Mouse (Mus musculus) midbrain, embryonic 10.5 days (tissue): Measurements from ENCODE around the gene Olfr1348. TPM values are rescaled to one million over a fixed set of nuclear protein-coding genes. Genes with fewer than 3 reads are reported as not detected.
A peak's percentile ranks its signal among the peaks of the same experiment; 100 is the strongest.
"Not testable (repeated sequence)": the region's sequence is repeated elsewhere in the genome, so short reads cannot be mapped to it uniquely, and the experiment has no call there.

Experiments
- DNase-seq: peaks from one replicate; pipeline ENCODE4 v3.0.0-alpha.2; 2017; ENCODE audit warnings: low spot score
- H3K27ac ChIP-seq: fragments of 300-500 bp; sonication (generic); replicated peaks from 2 replicates; pipeline ENCODE4 v1.5.1; 2016; ENCODE audit warnings: mild to moderate bottlenecking
- H3K27me3 ChIP-seq: fragments of 300-500 bp; sonication (generic); 2 replicates; pipeline ENCODE4 v1.6.1; 2016; ENCODE audit warnings: low read depth, mild to moderate bottlenecking; ENCODE audit not compliant: poor library complexity, severe bottlenecking
- H3K36me3 ChIP-seq: fragments of 300-500 bp; sonication (generic); 2 replicates; pipeline ENCODE4 v1.6.1; 2016; ENCODE audit warnings: mild to moderate bottlenecking, moderate library complexity
- H3K4me1 ChIP-seq: fragments of 300-500 bp; sonication (generic); 2 replicates; pipeline ENCODE4 v1.6.1; 2016
- H3K4me3 ChIP-seq: fragments of 300-500 bp; sonication (generic); 2 replicates; pipeline ENCODE4 v1.5.1; 2016; ENCODE audit warnings: mild to moderate bottlenecking, moderate library complexity
- H3K9me3 ChIP-seq: fragments of 300-500 bp; sonication (generic); replicated peaks from 2 replicates; pipeline ENCODE4 v1.6.1; 2016; ENCODE audit warnings: mild to moderate bottlenecking
- WGBS: fragments of 180-500 bp; shearing (Covaris S2); methylation state at CpG from one replicate; pipeline ENCODE4 v1.1.7; 2016; 5-methylcytosine and 5-hydroxymethylcytosine counted together
- polyA plus RNA-seq: library from polyadenylated mRNA; unstranded; fragments of >200 nt; fragmentation: Nextera tagmentation; extraction: Ambion mirVana; gene quantifications from 2 replicates; pipeline ENCODE4 v1.2.1, GENCODE M21; 2016

Gene Olfr1348
- not detected in 2 replicates for polyA plus RNA-seq

DNA sequence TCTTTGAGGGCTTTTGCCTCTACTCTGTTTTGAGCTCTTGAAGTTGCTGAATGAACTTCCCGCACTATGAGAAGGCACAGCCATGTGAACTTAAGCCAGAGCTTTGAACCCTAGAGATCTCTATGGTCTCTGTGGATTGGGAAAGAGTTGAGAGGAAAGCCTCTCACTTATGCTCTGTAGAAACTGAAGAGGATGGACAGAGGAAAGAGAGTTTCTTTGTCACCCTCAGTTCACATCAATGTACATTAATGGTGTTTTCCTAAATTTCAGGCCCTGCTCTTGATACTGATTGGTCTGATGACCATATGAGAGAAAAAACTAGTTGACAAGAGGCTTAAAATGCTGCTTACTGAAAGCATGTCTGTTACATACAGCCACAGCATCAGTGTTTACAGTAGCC is at the start of gene Olfr1348:
Olfr1348 (minus strand) TSS at position 101 of the 400 bp plus-strand sequence.
- no peaks in the 10 kb centered on the region for H3K4me1 ChIP-seq
- no peaks in the 10 kb centered on the region for H3K36me3 ChIP-seq
- 100% methylated on average over 1 of the region's 1 CpGs for WGBS
- peaks cover 41% of the 10 kb centered on the region; the same call in 1 of the 2 replicates for H3K9me3 ChIP-seq
- DNase-seq: no peak
- no peaks in the 10 kb centered on the region for H3K27me3 ChIP-seq
- no peak within 1 kb of the TSS for H3K4me3 ChIP-seq
- no peak within 1 kb of the TSS for H3K27ac ChIP-seq

DNA sequence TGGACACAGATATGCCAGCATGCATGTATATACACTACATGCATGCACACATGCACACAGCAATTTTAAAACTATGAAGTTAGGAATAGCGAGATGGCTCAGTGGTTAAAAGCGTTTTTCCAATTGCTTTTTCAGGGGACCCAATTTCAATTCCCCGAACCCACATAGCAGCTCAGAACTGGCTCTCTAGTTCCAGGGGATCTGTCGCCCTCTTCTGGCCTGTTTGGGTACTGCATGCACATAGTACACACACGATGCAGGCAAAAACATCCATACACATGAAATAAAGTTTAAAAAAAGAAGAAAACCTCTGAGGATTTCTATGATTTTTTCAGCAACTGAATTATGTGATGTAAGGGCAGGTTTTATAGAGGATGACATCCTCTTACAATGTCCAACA is 17.6 kb upstream of the Olfr1348 start:
- DNase-seq: peak; percentile 19
- Histone ChIP-seq H3K4me3 (no peak overlapping the region), H3K27ac (no peak overlapping the region), H3K36me3 (no peaks in the 10 kb centered on the region), H3K4me1 (no peaks in the 10 kb centered on the region), H3K27me3 (no peaks in the 10 kb centered on the region), H3K9me3 (peaks cover 75% of the 10 kb centered on the region)
- WGBS: 68% methylated on average over 5 of the region's 5 CpGs

DNA sequence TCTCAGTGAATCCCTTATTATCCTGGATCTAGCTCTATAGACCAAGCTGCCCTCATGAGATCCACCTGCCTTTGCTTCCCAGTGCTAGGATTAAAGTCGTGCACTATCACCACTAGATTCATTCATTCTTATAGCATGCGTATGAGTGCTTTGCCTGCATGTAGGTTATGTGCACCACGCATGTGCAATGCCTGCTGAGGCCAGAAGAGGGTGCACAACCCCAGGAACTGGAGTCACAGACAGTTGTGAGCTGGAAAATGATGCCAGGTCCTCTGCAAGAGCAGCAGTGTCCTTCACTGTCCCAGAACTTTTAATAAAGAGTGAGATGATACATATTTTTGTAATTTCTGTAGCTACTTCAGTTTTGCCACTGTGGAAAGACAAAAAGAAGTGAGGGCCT is 16.5 kb upstream of the Olfr1348 start:
- H3K27ac ChIP-seq: no peak overlapping the region
- no peak for DNase-seq
- no peaks in the 10 kb centered on the region for H3K27me3 ChIP-seq
- no peak overlapping the region for H3K4me3 ChIP-seq
- 63% methylated on average over 3 of the region's 3 CpGs for WGBS
- no peaks in the 10 kb centered on the region for H3K4me1 ChIP-seq
- no peaks in the 10 kb centered on the region for H3K36me3 ChIP-seq
- H3K9me3 ChIP-seq: peaks cover 78% of the 10 kb centered on the region

DNA sequence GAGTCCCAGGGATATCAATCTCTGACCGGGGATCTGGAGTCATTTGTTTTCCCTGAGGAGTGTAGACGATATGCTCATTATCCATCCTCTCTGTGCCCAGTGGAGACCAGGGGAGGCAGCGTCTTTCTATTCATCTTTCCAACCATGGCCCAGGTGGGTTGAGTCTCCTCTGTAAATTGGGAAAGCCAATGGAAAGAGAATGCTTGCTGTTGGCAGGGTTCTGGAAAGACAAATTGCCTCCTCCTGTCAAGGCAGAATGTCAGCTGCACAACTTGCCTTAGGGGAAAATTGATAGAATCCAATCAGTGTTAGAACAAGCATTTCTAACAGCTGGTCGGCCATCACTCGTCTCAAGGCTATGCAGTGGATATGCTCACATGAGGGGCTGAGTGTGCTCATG is 14.3 kb upstream of the Olfr1348 start, which contains the start of gene Olfr1349:
Olfr1349 (minus strand) TSS at position 101 of the 400 bp plus-strand sequence.
- DNase-seq: no peak
- peaks cover 78% of the 10 kb centered on the region for H3K9me3 ChIP-seq
- H3K4me1 ChIP-seq: no peaks in the 10 kb centered on the region
- H3K36me3 ChIP-seq: no peaks in the 10 kb centered on the region
- no peak within 1 kb of the TSS for H3K27ac ChIP-seq
- H3K27me3 ChIP-seq: no peaks in the 10 kb centered on the region
- 90% methylated on average over 5 of the region's 5 CpGs for WGBS
- H3K4me3 ChIP-seq: no peak within 1 kb of the TSS

DNA sequence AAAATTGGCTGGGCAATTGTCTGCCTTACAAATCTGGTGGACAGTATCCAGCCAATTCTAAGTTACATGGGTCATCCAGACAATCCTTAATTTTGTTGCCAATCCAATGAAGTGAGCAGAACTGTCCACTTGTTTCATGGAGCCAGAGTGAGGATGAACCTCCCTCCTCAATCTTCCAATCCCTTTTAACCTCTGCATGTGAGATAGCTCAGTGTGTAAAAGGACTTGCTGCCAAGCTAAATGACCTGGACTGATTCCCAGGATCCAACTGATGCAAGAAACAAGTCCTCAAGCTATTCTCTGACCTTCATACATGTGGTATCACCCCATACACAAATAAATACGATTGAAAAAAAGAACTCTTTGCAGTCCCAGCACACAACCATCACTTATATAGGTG is 13.1 kb upstream of the Olfr1348 start:
- Histone ChIP-seq H3K36me3 (no peaks in the 10 kb centered on the region), H3K27me3 (no peaks in the 10 kb centered on the region), H3K4me3 (no peak overlapping the region), H3K9me3 (peaks cover 73% of the 10 kb centered on the region), H3K4me1 (no peaks in the 10 kb centered on the region), H3K27ac (no peak overlapping the region)
- no peak for DNase-seq
- 37% methylated on average over 1 of the region's 1 CpGs for WGBS

DNA sequence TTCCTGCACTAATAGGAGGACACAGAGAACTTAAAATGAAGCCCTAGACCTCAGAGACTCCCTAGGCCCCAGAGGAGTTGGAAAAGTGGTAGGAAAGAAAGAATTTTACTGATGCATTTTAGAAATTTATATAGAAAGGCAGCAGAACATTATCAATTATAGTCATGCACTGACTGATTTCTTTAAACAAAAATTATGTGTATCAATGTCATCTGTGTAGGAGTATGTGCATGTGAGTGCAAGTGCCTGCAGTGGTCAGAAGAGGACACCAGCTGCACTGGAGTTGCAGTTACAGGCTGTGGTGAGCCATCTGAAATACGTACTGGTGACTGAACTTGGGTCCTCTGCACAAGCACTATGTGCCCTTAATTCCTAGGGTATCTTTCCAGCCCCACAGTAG is 8.9 kb downstream of the Olfr1348 start, which contains the start of gene Olfr1347:
Olfr1347 (minus strand) TSS at position 101 of the 400 bp plus-strand sequence.
- no peaks in the 10 kb centered on the region for H3K4me1 ChIP-seq
- WGBS: 57% methylated on average over 1 of the region's 1 CpGs

DNA sequence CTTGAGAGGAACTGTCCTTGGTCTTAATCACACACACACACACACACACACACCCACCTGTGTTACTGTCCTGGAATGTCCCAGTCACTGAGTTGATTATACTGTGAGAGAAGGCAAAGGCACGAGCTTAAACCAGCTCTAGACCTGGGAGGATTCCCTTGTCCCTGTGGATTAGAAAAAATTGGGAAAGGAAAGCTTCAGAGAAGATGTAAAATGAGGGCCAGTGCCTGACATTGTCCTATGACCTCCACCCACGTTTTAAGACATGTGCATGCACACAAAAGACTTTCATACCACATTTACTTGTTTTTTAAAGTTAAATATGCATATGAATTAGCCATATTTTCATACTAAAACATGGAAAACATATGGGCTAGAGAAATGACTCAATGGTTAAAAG is 21.7 kb downstream of the Olfr1348 start, which contains the start of gene Olfr5:
Olfr5 (minus strand) TSS at position 101 of the 400 bp plus-strand sequence.
- no peaks in the 10 kb centered on the region for H3K27me3 ChIP-seq
- no peaks in the 10 kb centered on the region for H3K4me1 ChIP-seq
- WGBS: 52% methylated on average over 2 of the region's 2 CpGs
- H3K36me3 ChIP-seq: no peaks in the 10 kb centered on the region
- H3K27ac ChIP-seq: no peak within 1 kb of the TSS
- peaks cover 35% of the 10 kb centered on the region for H3K9me3 ChIP-seq
- DNase-seq: no peak
- no peak within 1 kb of the TSS for H3K4me3 ChIP-seq

More for the DNA sequence above, 8.9 kb downstream of the Olfr1348 start, which contains the start of gene Olfr1347:
- no peak within 1 kb of the TSS for H3K27ac ChIP-seq
- no peak within 1 kb of the TSS for H3K4me3 ChIP-seq
- H3K9me3 ChIP-seq: peaks cover 57% of the 10 kb centered on the region
- no peak for DNase-seq
- no peaks in the 10 kb centered on the region for H3K27me3 ChIP-seq
- H3K36me3 ChIP-seq: no peaks in the 10 kb centered on the region

GRCm38 (mm10) chr7:6477633-6478032 is 30.9 kb downstream of the Olfr1348 start:
- DNase-seq, H3K4me1 ChIP-seq, H3K27me3 ChIP-seq, H3K36me3 ChIP-seq, H3K27ac ChIP-seq, H3K4me3 ChIP-seq: not testable (repeated sequence)
- H3K9me3 ChIP-seq: peaks cover 44% of the 10 kb centered on the region
- WGBS: 88% methylated on average over 2 of the region's 2 CpGs

DNA sequence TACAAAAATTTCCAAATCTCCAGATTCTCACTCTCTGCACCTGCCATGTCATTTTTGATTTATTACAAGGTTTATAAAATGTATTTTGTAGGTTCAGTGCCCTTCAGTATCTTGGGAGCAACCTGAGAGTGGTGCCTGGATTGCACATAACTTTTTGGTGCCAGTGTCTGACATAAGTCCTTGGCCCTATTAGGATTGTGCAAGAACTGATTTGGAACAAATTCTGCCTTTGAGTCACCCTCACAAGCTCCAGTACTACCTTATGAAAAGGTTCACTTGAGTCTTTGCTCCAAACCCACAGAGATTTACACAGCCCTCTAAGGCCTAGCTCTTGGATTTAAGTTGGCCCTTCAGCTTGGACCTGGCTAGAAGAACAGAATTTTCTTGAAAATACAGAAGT is 41.6 kb downstream of the Olfr1348 start, which contains the start of gene Olfr1346:
Olfr1346 (plus strand) TSS at position 151 of the 400 bp plus-strand sequence.
- DNase-seq: no peak
- H3K9me3 ChIP-seq: 0 out of 2 replicates have a peak, but pooled peaks cover 7% of the 10 kb centered on the region
- H3K36me3 ChIP-seq: no peaks in the 10 kb centered on the region
- no peak within 1 kb of the TSS for H3K4me3 ChIP-seq
- no peak within 1 kb of the TSS for H3K27ac ChIP-seq
- H3K4me1 ChIP-seq: no peaks in the 10 kb centered on the region
- no peaks in the 10 kb centered on the region for H3K27me3 ChIP-seq

- Histone ChIP-seq H3K4me1 (no peaks in the 10 kb centered on the region), H3K36me3 (no peaks in the 10 kb centered on the region), H3K9me3 (peaks cover 21% of the 10 kb centered on the region), H3K4me3 (no peak overlapping the region), H3K27me3 (no peaks in the 10 kb centered on the region), H3K27ac (no peak overlapping the region)
- 55% methylated on average over 3 of the region's 3 CpGs for WGBS
- no peak for DNase-seq
Observed at GRCm38 (mm10) chr7:6456399-6456798, 52.1 kb downstream of the Olfr1348 start.

- no peak for DNase-seq
- H3K4me1 ChIP-seq: no peaks in the 10 kb centered on the region
- peaks cover 17% of the 10 kb centered on the region for H3K9me3 ChIP-seq
- H3K27me3 ChIP-seq: no peaks in the 10 kb centered on the region
- H3K4me3 ChIP-seq: no peak within 1 kb of the TSS
- H3K36me3 ChIP-seq: no peaks in the 10 kb centered on the region
- no peak within 1 kb of the TSS for H3K27ac ChIP-seq
Observed at GRCm38 (mm10) chr7:6455868-6456267, 52.7 kb downstream of the Olfr1348 start, which contains the start of gene Olfr1336. Gene Olfr1336, plus strand, starts transcription at chr7:6456168.
